Mouse (Mus musculus): ENCODE results near the gene Psmc3. TPM values are rescaled to one million over a fixed set of nuclear protein-coding genes. Genes with fewer than 3 reads are reported as not detected.

The Psmc3 gene
- polyA plus RNA-seq, 1 experiment = 178 TPM

DNA sequence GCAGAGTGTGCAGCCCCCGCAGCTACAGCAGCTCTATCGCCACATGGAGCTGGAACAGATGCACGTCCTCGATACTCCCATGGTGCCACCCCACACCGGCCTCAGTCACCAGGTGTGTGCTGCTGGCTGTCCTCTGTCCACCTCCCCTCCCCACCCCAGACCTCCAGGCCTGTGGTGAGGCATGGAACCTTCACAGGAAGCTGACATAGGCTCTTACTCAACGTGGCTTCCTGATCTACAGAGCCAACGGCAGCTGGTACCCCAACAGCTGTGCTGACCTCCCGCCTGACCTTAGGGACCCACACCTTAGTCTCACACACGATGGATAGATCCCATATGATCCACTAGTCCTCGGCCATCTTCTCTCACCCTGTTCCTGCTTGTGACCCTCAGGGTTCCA lies 59.5 kb downstream of the Psmc3 start:
- no peak for DNase-seq (ENCODE audit: low spot score)

DNA sequence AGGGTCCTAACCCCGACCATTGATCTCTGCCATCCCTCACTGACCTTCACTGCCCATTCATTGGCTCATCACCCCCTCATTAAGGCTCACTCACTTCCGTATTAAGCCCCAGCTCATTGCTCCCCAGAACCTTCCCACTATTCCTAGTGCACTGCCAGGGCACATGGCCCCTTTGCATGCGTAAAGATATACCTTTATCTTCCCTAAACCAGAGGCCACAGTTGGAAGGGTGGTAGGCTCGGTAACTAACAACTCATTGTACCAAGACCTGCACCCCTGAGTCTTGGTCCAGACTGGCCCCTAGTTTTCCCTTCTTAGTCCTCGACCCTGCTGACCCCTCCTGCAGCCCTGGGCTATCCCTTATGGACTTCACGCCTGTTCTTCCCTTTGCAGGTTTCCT lies 60.0 kb downstream of the Psmc3 start:
- DNase-seq (ENCODE audit: low spot score) = no peak

DNA sequence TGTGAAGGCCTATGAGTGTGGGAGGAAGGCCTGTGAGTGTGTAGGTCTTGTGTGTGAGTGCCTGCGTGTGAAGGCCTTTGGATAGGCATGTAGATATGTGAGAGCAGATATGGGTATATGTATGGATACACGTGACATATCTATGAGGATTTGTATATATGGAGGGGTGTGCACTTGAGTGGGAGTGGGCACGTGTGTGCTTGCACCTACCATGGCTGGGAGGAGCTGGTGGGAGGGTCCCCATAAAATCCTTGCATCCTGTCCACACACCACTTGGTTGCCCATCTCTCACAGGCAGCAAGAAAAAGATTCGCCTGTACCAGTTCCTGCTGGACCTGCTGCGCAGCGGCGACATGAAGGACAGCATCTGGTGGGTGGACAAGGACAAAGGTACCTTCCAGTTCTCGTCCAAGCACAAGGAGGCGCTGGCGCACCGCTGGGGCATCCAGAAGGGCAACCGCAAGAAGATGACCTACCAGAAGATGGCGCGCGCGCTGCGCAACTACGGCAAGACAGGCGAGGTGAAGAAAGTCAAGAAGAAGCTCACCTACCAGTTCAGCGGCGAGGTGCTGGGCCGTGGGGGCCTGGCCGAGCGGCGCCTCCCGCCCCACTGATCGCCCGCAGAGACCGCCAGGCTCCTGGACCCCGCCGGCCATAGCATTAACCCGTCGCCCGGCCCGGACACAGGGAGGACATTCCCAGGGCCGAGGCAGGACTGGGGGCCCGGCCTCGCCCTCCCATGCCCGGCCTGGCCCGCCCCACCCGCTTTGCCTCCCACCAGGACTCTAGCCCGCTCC lies 61.2 kb downstream of the Psmc3 start:
- peak; percentile 94 for DNase-seq (ENCODE audit: low spot score)

DNA sequence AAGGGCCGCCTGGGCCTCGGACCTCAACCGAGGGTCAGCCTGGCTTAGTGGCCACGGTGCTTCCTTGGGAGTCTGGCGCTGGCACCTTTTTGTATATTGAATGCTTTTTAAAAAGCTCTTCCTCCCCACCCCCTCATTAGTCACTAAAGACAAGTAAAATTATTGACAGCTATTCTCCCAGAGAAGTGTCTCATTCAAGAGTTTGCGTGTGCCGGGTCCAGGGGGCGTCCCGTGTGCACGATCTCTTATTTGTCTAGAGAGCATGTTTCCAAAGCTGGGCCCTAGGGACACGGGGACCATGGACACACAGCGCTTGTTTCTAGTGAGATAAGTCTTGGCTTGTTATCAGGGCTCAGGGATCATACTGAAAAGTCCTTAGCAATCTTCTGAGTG lies 61.8 kb downstream of the Psmc3 start:
- no peak for DNase-seq (ENCODE audit: low spot score)

Other genes starting within 250 kb of the Psmc3 start
- gene Mtch2, start 206.9 kb upstream of the Psmc3 start, polyA plus RNA-seq (2012; rRNA removed) = 135 and 146 TPM in 2 replicates
- 4.9 and 7.2 TPM in 2 replicates for gene C1qtnf4, start 168.1 kb upstream of the Psmc3 start, polyA plus RNA-seq (2012; rRNA removed)
- gene Kbtbd4, start 149.3 kb upstream of the Psmc3 start, polyA plus RNA-seq (2012; rRNA removed) = 15.5 and 17.9 TPM in 2 replicates
- gene Ndufs3, start 149.2 kb upstream of the Psmc3 start, polyA plus RNA-seq (2012; rRNA removed) = 153 and 162 TPM in 2 replicates
- gene Celf1, start 113.6 kb upstream of the Psmc3 start, polyA plus RNA-seq (2012; rRNA removed) = 90.1 and 90.7 TPM in 2 replicates
- gene Rapsn, start 18.4 kb upstream of the Psmc3 start, polyA plus RNA-seq (2012; rRNA removed) = 0.56 and 0.81 TPM in 2 replicates
- 63.7 and 87.4 TPM in 2 replicates for gene Slc39a13, start 16.4 kb downstream of the Psmc3 start, polyA plus RNA-seq (2012; rRNA removed)
- gene Spi1, start 28.4 kb downstream of the Psmc3 start, polyA plus RNA-seq (2012; rRNA removed) = 17.7 and 21.0 TPM in 2 replicates
- gene Mybpc3, start 64.1 kb downstream of the Psmc3 start, polyA plus RNA-seq (2012; rRNA removed) = 0.04 TPM in 2 replicates
- 19.7 and 20.7 TPM in 2 replicates for gene Madd, start 129.8 kb downstream of the Psmc3 start, polyA plus RNA-seq (2012; rRNA removed)
- 18.6 and 20.8 TPM in 2 replicates for gene Nr1h3, start 148.8 kb downstream of the Psmc3 start, polyA plus RNA-seq (2012; rRNA removed)
- gene Acp2, start 148.9 kb downstream of the Psmc3 start, polyA plus RNA-seq (2012; rRNA removed) = 18.8 and 24.2 TPM in 2 replicates
- 28.5 and 43.1 TPM in 2 replicates for gene Ddb2, start 183.0 kb downstream of the Psmc3 start, polyA plus RNA-seq (2012; rRNA removed)
- 43.3 and 46.7 TPM in 2 replicates for gene Pacsin3, start 201.9 kb downstream of the Psmc3 start, polyA plus RNA-seq (2012; rRNA removed)
- gene Arfgap2, start 211.0 kb downstream of the Psmc3 start, polyA plus RNA-seq (2012; rRNA removed) = 30.7 and 41.6 TPM in 2 replicates